Mouse (Mus musculus) MEL (cell line): Measurements from ENCODE around the gene Mecom. TPM values are rescaled to one million over a fixed set of nuclear protein-coding genes. Genes with fewer than 3 reads are reported as not detected.

Source experiments
- DNase-seq: peaks from one replicate; pipeline ENCODE4 v3.0.0; 2011; ENCODE audit warnings: low read depth, low spot score
- H3K27ac ChIP-seq: 2 replicates; pipeline ENCODE4 v1.5.1; 2012; ENCODE audit warnings: low read depth, mild to moderate bottlenecking, control low read depth, low read length, moderate library complexity; ENCODE audit not compliant: control insufficient read depth
- H3K27me3 ChIP-seq, 2 experiments: fragments of 150-350 bp in 1 of 2; sonication (generic) in 1 of 2; 2 replicates each; pipeline ENCODE4 v1.6.1; 2012; ENCODE audit warnings: low read length in 2 of 2, mild to moderate bottlenecking in 2 of 2, improper control_type of control experiment in 1 of 2, moderate library complexity in 1 of 2; ENCODE audit not compliant: insufficient read depth in 2 of 2, control insufficient read depth in 1 of 2
- H3K36me3 ChIP-seq, 2 experiments: 2 replicates each; pipeline ENCODE4 v1.6.1; 2012 to 2014; ENCODE audit warnings: low read length in 2 of 2, improper control_type of control experiment in 1 of 2, inconsistent platforms in 1 of 2, mild to moderate bottlenecking in 1 of 2; ENCODE audit not compliant: insufficient read depth in 2 of 2, control insufficient read depth in 1 of 2
- H3K4me1 ChIP-seq, 2 experiments: fragments of 150-350 bp in 1 of 2; sonication (generic) in 1 of 2; 2 replicates each; pipeline ENCODE4 v1.6.1; 2012; ENCODE audit warnings: low read length in 2 of 2, improper control_type of control experiment in 1 of 2, mild to moderate bottlenecking in 1 of 2; ENCODE audit not compliant: insufficient read depth in 2 of 2, control insufficient read depth in 1 of 2
- H3K4me3 ChIP-seq, 2 experiments: fragments of 150-350 bp in 1 of 2; sonication (generic) in 1 of 2; 2 replicates each; pipeline ENCODE4 v1.5.1; 2012; ENCODE audit warnings: low read depth in 2 of 2, low read length in 2 of 2, mild to moderate bottlenecking in 2 of 2, moderate library complexity in 2 of 2, control low read depth in 1 of 2, improper control_type of control experiment in 1 of 2; ENCODE audit not compliant: control insufficient read depth in 1 of 2, insufficient read depth in 1 of 2
- H3K79me2 ChIP-seq: 2 replicates; pipeline ENCODE4 v1.6.1; 2012; ENCODE audit warnings: mild to moderate bottlenecking, low read length, moderate library complexity; ENCODE audit not compliant: control insufficient read depth, poor library complexity, insufficient read depth
- H3K9ac ChIP-seq: 2 replicates; pipeline ENCODE4 v1.6.1; 2012; ENCODE audit warnings: low read depth, mild to moderate bottlenecking, control low read depth, low read length, moderate library complexity; ENCODE audit not compliant: control insufficient read depth, poor library complexity, severe bottlenecking
- H3K9me3 ChIP-seq: fragments of 150-350 bp; sonication (generic); replicated peaks from 2 replicates; pipeline ENCODE4 v1.6.1; 2012; ENCODE audit warnings: mild to moderate bottlenecking, low read length, improper control_type of control experiment, moderate library complexity; ENCODE audit not compliant: insufficient read depth
- BHLHE40 ChIP-seq: IDR thresholded peaks from 2 replicates; pipeline ENCODE4 v1.6.1; 2012; ENCODE audit warnings: low read depth, mild to moderate bottlenecking, inconsistent platforms, low read length, improper control_type of control experiment, borderline replicate concordance
- CHD1 ChIP-seq: IDR thresholded peaks from 2 replicates; pipeline ENCODE4 v1.6.1; 2012; ENCODE audit warnings: low read depth, mild to moderate bottlenecking, inconsistent platforms, low read length, improper control_type of control experiment
- E2F4 ChIP-seq: IDR thresholded peaks from 2 replicates; pipeline ENCODE4 v1.6.1; 2011; ENCODE audit warnings: low read depth, low read length, improper control_type of control experiment, borderline replicate concordance
- ELF1 ChIP-seq: IDR thresholded peaks from 2 replicates; pipeline ENCODE4 v1.6.1; 2014; ENCODE audit warnings: low read depth, mild to moderate bottlenecking, inconsistent platforms, low read length, improper control_type of control experiment, moderate library complexity
- EP300 ChIP-seq, 2 experiments: IDR thresholded peaks; 2 replicates each; pipeline ENCODE4 v1.6.1; 2011; ENCODE audit warnings: improper control_type of control experiment in 2 of 2, low read length in 2 of 2, low read depth in 1 of 2, mild to moderate bottlenecking in 1 of 2
- ETS1 ChIP-seq: IDR thresholded peaks from 2 replicates; pipeline ENCODE4 v1.6.1; 2012; ENCODE audit warnings: low read depth, mild to moderate bottlenecking, inconsistent platforms, low read length, improper control_type of control experiment, moderate library complexity
- GABPA ChIP-seq: IDR thresholded peaks from 2 replicates; pipeline ENCODE4 v1.6.1; 2012; ENCODE audit warnings: low read depth, mild to moderate bottlenecking, inconsistent platforms, low read length, improper control_type of control experiment, moderate library complexity
- GATA1 ChIP-seq: IDR thresholded peaks from 2 replicates; pipeline ENCODE4 v1.6.1; 2011; ENCODE audit warnings: low read depth, low read length, improper control_type of control experiment
- KAT2A ChIP-seq: conservative IDR thresholded peaks from 2 replicates; pipeline ENCODE4 v1.6.1; 2012; ENCODE audit warnings: low read depth, low read length, improper control_type of control experiment, inconsistent platforms
- MAFK ChIP-seq: IDR thresholded peaks from 2 replicates; pipeline ENCODE4 v1.6.1; 2011; ENCODE audit warnings: low read depth, mild to moderate bottlenecking, low read length, improper control_type of control experiment, borderline replicate concordance
- MEF2A ChIP-seq: IDR thresholded peaks from 2 replicates; pipeline ENCODE4 v1.6.1; 2014; ENCODE audit warnings: low read depth, mild to moderate bottlenecking, inconsistent platforms, low read length, improper control_type of control experiment; ENCODE audit not compliant: poor library complexity, insufficient replicate concordance, severe bottlenecking; ENCODE audit errors: extremely low read depth
- MXI1 ChIP-seq: IDR thresholded peaks from 2 replicates; pipeline ENCODE4 v1.6.1; 2011; ENCODE audit warnings: mild to moderate bottlenecking, low read depth, low read length, improper control_type of control experiment
- MYB ChIP-seq: IDR thresholded peaks from 2 replicates; pipeline ENCODE4 v1.6.1; 2011; ENCODE audit warnings: mild to moderate bottlenecking, low read depth, low read length, improper control_type of control experiment
- MYC ChIP-seq: IDR thresholded peaks from 2 replicates; pipeline ENCODE4 v1.6.1; 2011; ENCODE audit warnings: low read depth, mild to moderate bottlenecking, low read length, improper control_type of control experiment, moderate library complexity
- NELFE ChIP-seq: IDR thresholded peaks from 2 replicates; pipeline ENCODE4 v1.6.1; 2011; ENCODE audit warnings: low read depth, low read length, improper control_type of control experiment
- NRF1 ChIP-seq: IDR thresholded peaks from 2 replicates; pipeline ENCODE4 v1.6.1; 2014; ENCODE audit warnings: low read depth, mild to moderate bottlenecking, inconsistent platforms, low read length, improper control_type of control experiment, moderate library complexity; ENCODE audit not compliant: poor library complexity, insufficient read depth, severe bottlenecking
- POLR2A ChIP-seq, 2 experiments: IDR thresholded peaks; 2 replicates each; pipeline ENCODE4 v1.6.1; 2011 to 2012; ENCODE audit warnings: low read length in 2 of 2, mild to moderate bottlenecking in 2 of 2, control low read depth in 1 of 2, improper control_type of control experiment in 1 of 2, low read depth in 1 of 2, moderate library complexity in 1 of 2; ENCODE audit not compliant: control insufficient read depth in 1 of 2, insufficient read depth in 1 of 2, poor library complexity in 1 of 2
- POLR2AphosphoS5 ChIP-seq: IDR thresholded peaks from 2 replicates; pipeline ENCODE4 v1.6.1; 2012; ENCODE audit warnings: low read depth, borderline replicate concordance, mild to moderate bottlenecking, inconsistent platforms, low read length, moderate library complexity, mixed read lengths
- RAD21 ChIP-seq: IDR thresholded peaks from 2 replicates; pipeline ENCODE4 v1.6.1; 2011; ENCODE audit warnings: mild to moderate bottlenecking, low read depth, low read length, improper control_type of control experiment
- RCOR1 ChIP-seq: IDR thresholded peaks from 2 replicates; pipeline ENCODE4 v1.6.1; 2012; ENCODE audit warnings: low read depth, mild to moderate bottlenecking, inconsistent platforms, low read length, improper control_type of control experiment
- TBP ChIP-seq: IDR thresholded peaks from 2 replicates; pipeline ENCODE4 v1.8.0; 2011; ENCODE audit warnings: low read depth, low read length, improper control_type of control experiment
- TCF12 ChIP-seq: IDR thresholded peaks from 2 replicates; pipeline ENCODE4 v1.6.1; 2014; ENCODE audit warnings: low read depth, mild to moderate bottlenecking, inconsistent platforms, low read length, improper control_type of control experiment, moderate library complexity
- ZC3H11A ChIP-seq: IDR thresholded peaks from 2 replicates; pipeline ENCODE4 v1.6.1; 2012; ENCODE audit warnings: low read depth, mild to moderate bottlenecking, inconsistent platforms, low read length, improper control_type of control experiment
- ZMIZ1 ChIP-seq: IDR thresholded peaks from 2 replicates; pipeline ENCODE4 v1.6.1; 2012; ENCODE audit warnings: low read depth, mild to moderate bottlenecking, inconsistent platforms, low read length, improper control_type of control experiment, moderate library complexity
- ZNF384 ChIP-seq: IDR thresholded peaks from 2 replicates; pipeline ENCODE4 v1.6.1; 2012; ENCODE audit warnings: low read depth, mild to moderate bottlenecking, inconsistent platforms, low read length, improper control_type of control experiment
- polyA plus RNA-seq, 2 experiments: library from polyadenylated mRNA; stranded (reverse) in 1 of 2; unstranded in 1 of 2; fragments of >175 nt in 1 of 2; fragments of >200 nt in 1 of 2; gene quantifications; 2 replicates each; pipeline versions ENCODE4 v1.2.1 to v1.2.4; 2012; ENCODE audit warnings: low replicate concordance in 2 of 2, low read depth in 1 of 2; ENCODE audit not compliant: insufficient read length in 2 of 2, insufficient read depth in 1 of 2, missing spikeins in 1 of 2
- total RNA-seq: library from RNA; depleted of rRNA; stranded (reverse); fragments of 300-350 nt; gene quantifications from 2 replicates; pipeline ENCODE4 v1.2.3, GENCODE M21; 2012

The Mecom gene
- total and polyA plus RNA-seq, 3 experiments: 0.04 TPM; not detected in 2

DNA sequence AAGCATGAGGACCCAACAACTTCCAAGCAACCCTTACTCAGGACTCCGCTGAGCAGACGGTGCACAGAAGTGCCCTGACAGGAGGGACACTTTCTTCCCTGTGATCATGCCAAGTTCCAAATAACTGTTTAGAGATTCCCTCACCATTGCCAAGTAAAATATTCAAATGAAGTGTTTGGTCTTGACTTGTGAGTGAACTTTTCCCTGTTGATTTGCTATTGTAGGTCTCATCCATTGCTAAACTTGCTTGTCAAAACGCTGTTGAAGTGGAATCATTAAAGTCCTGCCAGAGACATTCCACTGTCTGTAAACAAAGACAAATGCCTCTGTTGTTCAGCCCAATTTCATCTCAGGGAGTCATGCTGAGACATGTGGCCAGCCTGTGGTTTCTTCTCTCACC lies 594.5 kb downstream of the Mecom start:
- Histone ChIP-seq H3K79me2 (no peaks in the 10 kb centered on the region), H3K9me3 (no peaks in the 10 kb centered on the region), H3K27ac (no peak overlapping the region), H3K27me3 (no peaks in the 10 kb centered on the region), H3K4me3 (no peak overlapping the region), H3K36me3 (no peaks in the 10 kb centered on the region), H3K4me1 (no peaks in the 10 kb centered on the region), H3K9ac (no peak overlapping the region)
- TF ChIP-seq MAFK: no peak
- no peak for TF ChIP-seq POLR2A (IDR thresholded peaks at IDR 0.05; ENCODE audit: control insufficient read depth in 1 of 2, insufficient read depth in 1 of 2, low read depth in 1 of 2, low read length in 2 of 2, poor library complexity in 1 of 2)
- TF ChIP-seq ETS1: no peak
- no peak for TF ChIP-seq GATA1
- no peak for TF ChIP-seq CHD1
- no peak for TF ChIP-seq NRF1
- TF ChIP-seq GABPA: no peak
- TF ChIP-seq ELF1: no peak
- TF ChIP-seq ZC3H11A: no peak
- no peak for TF ChIP-seq TBP
- no peak for TF ChIP-seq EP300 (IDR thresholded peaks at IDR 0.05; ENCODE audit: low read depth in 1 of 2, low read length in 2 of 2)
- TF ChIP-seq KAT2A: no peak
- no peak for TF ChIP-seq MEF2A
- no peak for TF ChIP-seq MXI1
- no peak for TF ChIP-seq BHLHE40
- TF ChIP-seq NELFE: no peak
- no peak for TF ChIP-seq MYC
- no peak for TF ChIP-seq E2F4
- TF ChIP-seq RCOR1: no peak
- no peak for TF ChIP-seq ZMIZ1
- DNase-seq: no peak

DNA sequence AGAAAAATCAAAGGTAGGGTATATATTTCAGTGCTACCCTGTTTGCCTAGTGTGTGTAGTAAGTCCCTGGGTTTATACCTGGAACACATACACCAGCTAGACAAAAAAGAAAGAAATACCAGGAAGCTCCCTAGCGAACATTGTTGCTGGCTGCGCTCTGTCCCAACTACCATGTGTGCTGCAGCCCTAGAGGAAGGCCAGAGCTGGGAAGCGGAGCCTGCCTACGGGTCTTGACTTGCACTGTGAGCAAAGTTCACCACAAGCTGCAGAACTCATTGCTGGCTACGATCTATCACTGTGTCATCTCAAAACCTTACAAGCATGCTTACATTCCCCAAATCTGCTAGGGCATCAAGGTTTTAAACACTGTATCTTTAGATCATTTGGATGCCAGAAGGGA lies 597.0 kb downstream of the Mecom start:
- Histone ChIP-seq H3K4me3 (no peak overlapping the region), H3K27me3 (no peaks in the 10 kb centered on the region), H3K27ac (no peak overlapping the region), H3K9me3 (no peaks in the 10 kb centered on the region), H3K9ac (no peak overlapping the region), H3K79me2 (no peaks in the 10 kb centered on the region), H3K36me3 (no peaks in the 10 kb centered on the region), H3K4me1 (no peaks in the 10 kb centered on the region)
- DNase-seq: no peak
- TF ChIP-seq NRF1 (no peak), ZNF384 (no peak), POLR2AphosphoS5 (no peak), GABPA (no peak), E2F4 (no peak), MYB (no peak), TCF12 (no peak), POLR2A (IDR thresholded peaks at IDR 0.05; ENCODE audit: control insufficient read depth in 1 of 2, insufficient read depth in 1 of 2, low read depth in 1 of 2, low read length in 2 of 2, poor library complexity in 1 of 2) (no peak), MYC (no peak), CHD1 (no peak), RAD21 (no peak), EP300 (IDR thresholded peaks at IDR 0.05; ENCODE audit: low read depth in 1 of 2, low read length in 2 of 2) (no peak), ZMIZ1 (no peak), ZC3H11A (no peak)
